Mouse (Mus musculus) 3134 (cell line): ENCODE results near the gene Golt1b.

Experiments
- DNase-seq: peaks from one replicate; pipeline ENCODE4 v3.0.0-alpha.2; 2011; ENCODE audit warnings: low spot score; ENCODE audit not compliant: insufficient read length; ENCODE audit errors: extremely low read depth

Golt1b gene

GRCm38 (mm10) chr6:142381615-142382014, 5.4 kb upstream of the Golt1b start:
- DNase-seq, result no peak

GRCm38 (mm10) chr6:142384521-142384920, 2.5 kb upstream of the Golt1b start:
- no peak for DNase-seq

GRCm38 (mm10) chr6:142386285-142387010, 573 bp upstream of the Golt1b start:
- no peak for DNase-seq

GRCm38 (mm10) chr6:142387755-142388271, 792 bp downstream of the Golt1b start:
- no peak for DNase-seq

GRCm38 (mm10) chr6:142389101-142389500, 2.1 kb downstream of the Golt1b start:
- DNase-seq, result peak; percentile 19

GRCm38 (mm10) chr6:142392312-142392711, 5.3 kb downstream of the Golt1b start:
- no peak for DNase-seq

- no peak for DNase-seq
Measured at GRCm38 (mm10) chr6:142394669-142395068, 7.6 kb downstream of the Golt1b start.

- no peak for DNase-seq
Measured at GRCm38 (mm10) chr6:142395756-142396155, 8.7 kb downstream of the Golt1b start.

GRCm38 (mm10) chr6:142411140-142411539, 24.1 kb downstream of the Golt1b start:
- DNase-seq, result no peak

GRCm38 (mm10) chr6:142412906-142413491, 26.0 kb downstream of the Golt1b start, which contains the start of gene Spx:
Gene Spx, plus strand, starts transcription at chr6:142413441.
- no peak for DNase-seq

GRCm38 (mm10) chr6:142413845-142414244, 26.8 kb downstream of the Golt1b start:
- DNase-seq, result no peak

GRCm38 (mm10) chr6:142414597-142414996, 27.6 kb downstream of the Golt1b start:
- DNase-seq, result no peak

- DNase-seq, result no peak
Measured at GRCm38 (mm10) chr6:142424976-142425375, 38.0 kb downstream of the Golt1b start.

GRCm38 (mm10) chr6:142429072-142429471, 42.1 kb downstream of the Golt1b start:
- no peak for DNase-seq

GRCm38 (mm10) chr6:142451381-142451780, 64.4 kb downstream of the Golt1b start:
- DNase-seq, result no peak

- no peak for DNase-seq
Measured at GRCm38 (mm10) chr6:142453311-142453710, 66.3 kb downstream of the Golt1b start.
